Mouse (Mus musculus): ENCODE measurements around the gene Wt1. TPM values are rescaled to one million over a fixed set of nuclear protein-coding genes. Genes with fewer than 3 reads are reported as not detected.

Gene Wt1
- polyA plus RNA-seq, 1 experiment from 2014 or later, result 1.5 TPM

Other genes with a start within 250 kb of the Wt1 start
- 123 and 131 TPM in 2 replicates for gene Eif3m, start 109.4 kb upstream of the Wt1 start, polyA plus RNA-seq (2015; fragmentation: Nextera tagmentation; extraction: Ambion mirVana)
- gene Gm11060, start 34.5 kb upstream of the Wt1 start, polyA plus RNA-seq (2015; fragmentation: Nextera tagmentation; extraction: Ambion mirVana), result not detected in 2 replicates
- 1.4 and 1.5 TPM in 2 replicates for gene Them7, start 97.8 kb downstream of the Wt1 start, polyA plus RNA-seq (2015; fragmentation: Nextera tagmentation; extraction: Ambion mirVana)